Mouse (Mus musculus) midbrain, embryonic 15.5 days (tissue): ENCODE results near the gene Col24a1. TPM values are rescaled to one million over a fixed set of nuclear protein-coding genes. Genes with fewer than 3 reads are reported as not detected.

Experiments used
- ATAC-seq: fragments of 200-750 bp; cut with Nextera tagmentation; replicated peaks from 2 replicates; pipeline ENCODE4 v1.8.0; 2017; ENCODE audit warnings: moderate TSS enrichment
- H3K27ac ChIP-seq: fragments of 300-500 bp; sonication (generic); 2 replicates; pipeline ENCODE4 v1.5.1; 2015; ENCODE audit warnings: mild to moderate bottlenecking, inconsistent platforms
- H3K27me3 ChIP-seq: fragments of 300-500 bp; sonication (generic); replicated peaks from 2 replicates; pipeline ENCODE4 v1.6.1; 2015; ENCODE audit warnings: inconsistent platforms
- H3K36me3 ChIP-seq: fragments of 300-500 bp; sonication (generic); replicated peaks from 2 replicates; pipeline ENCODE4 v1.6.1; 2015; ENCODE audit warnings: inconsistent platforms
- H3K4me1 ChIP-seq: fragments of 300-500 bp; sonication (generic); 2 replicates; pipeline ENCODE4 v1.6.1; 2015; ENCODE audit warnings: inconsistent platforms
- H3K4me2 ChIP-seq: fragments of 300-500 bp; sonication (generic); 2 replicates; pipeline ENCODE4 v1.6.1; 2015; ENCODE audit warnings: inconsistent platforms, mild to moderate bottlenecking, moderate library complexity
- H3K4me3 ChIP-seq: fragments of 300-500 bp; sonication (generic); 2 replicates; pipeline ENCODE4 v1.5.1; 2015; ENCODE audit warnings: mild to moderate bottlenecking, inconsistent platforms
- H3K9ac ChIP-seq: fragments of 300-500 bp; sonication (generic); 2 replicates; pipeline ENCODE4 v1.6.1; 2015; ENCODE audit warnings: mild to moderate bottlenecking, inconsistent platforms
- H3K9me3 ChIP-seq: fragments of 300-500 bp; sonication (generic); 2 replicates; pipeline ENCODE4 v1.6.1; 2016; ENCODE audit warnings: inconsistent platforms
- WGBS: fragments of 180-500 bp; shearing (Covaris S2); methylation state at CpG from one replicate; pipeline ENCODE4 v1.1.7; 2015; ENCODE audit warnings: mixed read lengths; 5-methylcytosine and 5-hydroxymethylcytosine counted together
- polyA plus RNA-seq: library from polyadenylated mRNA; unstranded; fragments of >200 nt; fragmentation: Nextera tagmentation; extraction: Ambion mirVana; gene quantifications from 2 replicates; pipeline ENCODE4 v1.2.1, GENCODE M21; 2015

The Col24a1 gene
- polyA plus RNA-seq, 1 experiment from 2014 or later, result 0.40 TPM

- Histone ChIP-seq H3K4me2 (no peak overlapping the region), H3K9ac (no peak overlapping the region), H3K9me3 (no peaks in the 10 kb centered on the region), H3K27ac (no peak overlapping the region), H3K4me3 (no peak overlapping the region), H3K27me3 (no peaks in the 10 kb centered on the region), H3K4me1 (no peaks in the 10 kb centered on the region), H3K36me3 (no peaks in the 10 kb centered on the region)
- WGBS, result 88% methylated on average over 11 of the region's 11 CpGs
- ATAC-seq, result no peak
Observed at GRCm38 (mm10) chr3:145477074-145477473, 184.8 kb downstream of the Col24a1 start.

DNA sequence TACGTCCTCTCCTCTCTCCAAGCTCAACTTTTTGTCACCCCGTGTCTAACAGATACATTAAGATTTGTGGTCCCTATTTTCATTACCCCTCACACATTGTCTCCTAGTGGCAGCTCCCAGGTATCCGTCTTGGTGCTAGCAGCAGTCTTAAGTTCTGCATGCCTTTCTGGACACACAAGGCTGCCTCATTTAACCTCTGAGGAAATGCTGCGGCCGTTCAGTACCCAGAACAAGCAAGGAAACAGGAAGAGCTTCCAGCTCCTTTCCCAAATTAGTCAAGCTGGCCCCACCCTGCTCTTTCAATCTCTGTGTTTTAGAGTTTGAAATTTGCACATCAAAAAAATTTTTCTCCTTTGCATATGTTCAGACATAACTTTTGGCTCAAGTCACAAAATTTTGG, 186.2 kb downstream of the Col24a1 start:
- no peak for ATAC-seq
- Histone ChIP-seq H3K27ac (no peak overlapping the region), H3K4me3 (no peak overlapping the region), H3K4me2 (no peak overlapping the region), H3K27me3 (no peaks in the 10 kb centered on the region), H3K9me3 (no peaks in the 10 kb centered on the region), H3K36me3 (no peaks in the 10 kb centered on the region), H3K4me1 (no peaks in the 10 kb centered on the region), H3K9ac (no peak overlapping the region)
- 68% methylated on average over 5 of the region's 5 CpGs for WGBS

- no peak overlapping the region for H3K9ac ChIP-seq
- ATAC-seq, result no peak
- H3K9me3 ChIP-seq, result no peaks in the 10 kb centered on the region
- H3K36me3 ChIP-seq, result no peaks in the 10 kb centered on the region
- H3K4me3 ChIP-seq, result no peak overlapping the region
- H3K4me1 ChIP-seq, result no peaks in the 10 kb centered on the region
- no peaks in the 10 kb centered on the region for H3K27me3 ChIP-seq
- 88% methylated on average over 1 of the region's 1 CpGs for WGBS
- no peak overlapping the region for H3K4me2 ChIP-seq
- H3K27ac ChIP-seq, result no peak overlapping the region
Observed at GRCm38 (mm10) chr3:145490279-145490678, 198.0 kb downstream of the Col24a1 start.

DNA sequence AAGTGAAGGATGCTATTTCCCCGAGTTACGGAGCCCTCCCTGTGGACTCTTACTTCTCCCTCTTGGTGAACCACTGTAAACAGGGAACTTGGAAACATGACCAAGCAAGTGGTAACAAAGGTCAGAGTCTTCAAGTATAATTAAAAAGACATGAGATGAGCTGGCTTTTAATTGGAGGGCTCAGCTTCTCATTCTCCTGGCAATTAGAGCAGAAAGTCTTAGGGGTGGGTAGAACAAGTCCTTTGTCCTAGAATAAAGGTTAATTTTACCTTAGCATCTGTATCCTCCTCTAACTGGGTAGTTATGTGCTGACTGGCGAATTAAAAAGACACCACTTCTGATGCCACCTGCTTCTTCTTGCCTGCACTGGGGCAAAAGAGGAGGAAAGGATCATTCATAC, 199.1 kb downstream of the Col24a1 start:
- Histone ChIP-seq H3K4me2 (no peak overlapping the region), H3K9me3 (no peaks in the 10 kb centered on the region), H3K9ac (no peak overlapping the region), H3K4me3 (no peak overlapping the region), H3K4me1 (no peaks in the 10 kb centered on the region), H3K27ac (no peak overlapping the region), H3K36me3 (no peaks in the 10 kb centered on the region), H3K27me3 (no peaks in the 10 kb centered on the region)
- no peak for ATAC-seq
- 74% methylated on average over 3 of the region's 3 CpGs for WGBS

GRCm38 (mm10) chr3:145498127-145498526, 205.9 kb downstream of the Col24a1 start:
- H3K4me1 ChIP-seq, result no peaks in the 10 kb centered on the region
- ATAC-seq, result no peak

GRCm38 (mm10) chr3:145498893-145499292, 206.6 kb downstream of the Col24a1 start:
- Histone ChIP-seq H3K4me3 (no peak overlapping the region), H3K4me2 (no peak overlapping the region), H3K27me3 (no peaks in the 10 kb centered on the region), H3K4me1 (no peaks in the 10 kb centered on the region), H3K9ac (no peak overlapping the region), H3K9me3 (no peaks in the 10 kb centered on the region), H3K27ac (no peak overlapping the region), H3K36me3 (no peaks in the 10 kb centered on the region)
- 77% methylated on average over 6 of the region's 6 CpGs for WGBS
- no peak for ATAC-seq

More at GRCm38 (mm10) chr3:145498127-145498526, 205.9 kb downstream of the Col24a1 start:
- 77% methylated on average over 3 of the region's 3 CpGs for WGBS
- no peak overlapping the region for H3K4me3 ChIP-seq
- no peaks in the 10 kb centered on the region for H3K36me3 ChIP-seq
- H3K27me3 ChIP-seq, result no peaks in the 10 kb centered on the region
- no peak overlapping the region for H3K27ac ChIP-seq
- no peaks in the 10 kb centered on the region for H3K9me3 ChIP-seq
- H3K4me2 ChIP-seq, result no peak overlapping the region
- no peak overlapping the region for H3K9ac ChIP-seq

- Histone ChIP-seq H3K4me2 (no peak overlapping the region), H3K27ac (no peak overlapping the region), H3K4me1 (no peaks in the 10 kb centered on the region), H3K4me3 (no peak overlapping the region), H3K9me3 (no peaks in the 10 kb centered on the region), H3K36me3 (no peaks in the 10 kb centered on the region), H3K9ac (no peak overlapping the region), H3K27me3 (no peaks in the 10 kb centered on the region)
- no peak for ATAC-seq
- WGBS, result 88% methylated on average over 2 of the region's 2 CpGs
Observed at GRCm38 (mm10) chr3:145504830-145505229, 212.6 kb downstream of the Col24a1 start.

- H3K4me3 ChIP-seq, result no peak overlapping the region
- ATAC-seq, result no peak
- no peak overlapping the region for H3K4me2 ChIP-seq
- H3K27me3 ChIP-seq, result no peaks in the 10 kb centered on the region
- H3K4me1 ChIP-seq, result no peaks in the 10 kb centered on the region
- 77% methylated on average over 7 of the region's 7 CpGs for WGBS
- H3K9ac ChIP-seq, result no peak overlapping the region
- no peak overlapping the region for H3K27ac ChIP-seq
- no peaks in the 10 kb centered on the region for H3K9me3 ChIP-seq
- H3K36me3 ChIP-seq, result no peaks in the 10 kb centered on the region
Observed at GRCm38 (mm10) chr3:145508550-145508949, 216.3 kb downstream of the Col24a1 start.

- Histone ChIP-seq H3K27ac (no peak overlapping the region), H3K9me3 (no peaks in the 10 kb centered on the region), H3K27me3 (no peaks in the 10 kb centered on the region), H3K9ac (no peak overlapping the region), H3K4me2 (no peak overlapping the region), H3K4me1 (no peaks in the 10 kb centered on the region), H3K36me3 (no peaks in the 10 kb centered on the region), H3K4me3 (no peak overlapping the region)
- ATAC-seq, result no peak
- WGBS, result 87% methylated on average over 5 of the region's 5 CpGs
Observed at GRCm38 (mm10) chr3:145514197-145514596, 221.9 kb downstream of the Col24a1 start.

GRCm38 (mm10) chr3:145521528-145522080, 229.3 kb downstream of the Col24a1 start:
- H3K9me3 ChIP-seq, result no peaks in the 10 kb centered on the region
- H3K4me1 ChIP-seq, result no peaks in the 10 kb centered on the region
- H3K4me2 ChIP-seq, result no peak overlapping the region
- H3K27ac ChIP-seq, result no peak overlapping the region
- H3K9ac ChIP-seq, result no peak overlapping the region
- 70% methylated on average over 7 of the region's 7 CpGs for WGBS
- no peaks in the 10 kb centered on the region for H3K27me3 ChIP-seq
- no peak overlapping the region for H3K4me3 ChIP-seq
- H3K36me3 ChIP-seq, result no peaks in the 10 kb centered on the region
- no peak for ATAC-seq

DNA sequence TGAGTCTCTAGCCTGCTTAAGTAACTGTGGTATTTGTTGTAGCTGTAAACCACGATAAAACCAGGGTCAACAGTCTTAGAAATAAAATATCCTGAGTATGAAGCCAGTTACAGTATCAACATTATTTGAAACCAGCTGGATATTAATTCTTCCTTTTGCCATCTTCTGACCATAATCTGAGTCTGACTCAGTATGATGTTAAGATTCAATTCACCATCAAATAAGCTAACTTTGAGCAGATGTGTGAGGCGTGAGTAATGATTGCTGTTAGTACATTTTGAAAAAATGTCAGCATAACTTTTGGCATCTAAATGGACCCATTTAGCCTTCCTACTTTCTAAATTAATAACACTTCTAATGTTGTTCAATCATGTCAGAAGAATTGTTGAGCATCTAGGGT, 230.0 kb downstream of the Col24a1 start:
- H3K4me3 ChIP-seq, result no peak overlapping the region
- H3K4me1 ChIP-seq, result no peaks in the 10 kb centered on the region
- H3K36me3 ChIP-seq, result no peaks in the 10 kb centered on the region
- H3K9ac ChIP-seq, result no peak overlapping the region
- H3K4me2 ChIP-seq, result no peak overlapping the region
- H3K27me3 ChIP-seq, result no peaks in the 10 kb centered on the region
- H3K9me3 ChIP-seq, result no peaks in the 10 kb centered on the region
- no peak overlapping the region for H3K27ac ChIP-seq
- 89% methylated on average over 2 of the region's 2 CpGs for WGBS
- no peak for ATAC-seq

GRCm38 (mm10) chr3:145525266-145525665, 233.0 kb downstream of the Col24a1 start:
- Histone ChIP-seq H3K9ac (no peak overlapping the region), H3K27me3 (no peaks in the 10 kb centered on the region), H3K27ac (no peak overlapping the region), H3K4me3 (no peak overlapping the region), H3K36me3 (no peaks in the 10 kb centered on the region), H3K4me2 (no peak overlapping the region), H3K4me1 (no peaks in the 10 kb centered on the region), H3K9me3 (no peaks in the 10 kb centered on the region)
- 88% methylated on average over 4 of the region's 4 CpGs for WGBS
- ATAC-seq, result no peak

DNA sequence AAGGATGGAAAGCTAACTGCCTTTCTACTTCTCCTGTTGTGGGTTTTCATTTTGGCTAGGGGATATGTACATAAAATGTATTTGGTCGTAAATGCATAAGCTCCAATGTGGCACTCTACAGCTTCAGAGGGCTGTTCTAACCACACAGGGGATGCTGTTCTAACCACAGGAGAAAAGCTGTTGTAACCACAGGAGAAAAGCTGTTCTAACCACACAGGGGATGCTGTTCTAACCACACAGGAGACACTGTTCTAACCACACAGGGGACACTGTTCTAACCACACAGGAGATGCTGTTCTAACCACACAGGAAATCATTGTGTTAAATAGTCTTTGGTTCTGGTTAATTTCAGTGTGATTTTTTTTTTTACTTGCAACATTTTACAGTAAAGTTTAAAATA, 245.6 kb downstream of the Col24a1 start:
- H3K4me1 ChIP-seq, result no peaks in the 10 kb centered on the region
- no peak overlapping the region for H3K4me2 ChIP-seq
- WGBS, result 85% methylated on average over 1 of the region's 1 CpGs

More for the DNA sequence above, 245.6 kb downstream of the Col24a1 start:
- no peak overlapping the region for H3K27ac ChIP-seq
- H3K4me3 ChIP-seq, result no peak overlapping the region
- H3K27me3 ChIP-seq, result no peaks in the 10 kb centered on the region
- H3K9me3 ChIP-seq, result no peaks in the 10 kb centered on the region
- H3K9ac ChIP-seq, result no peak overlapping the region
- no peaks in the 10 kb centered on the region for H3K36me3 ChIP-seq
- ATAC-seq, result no peak
